Mouse (Mus musculus): ENCODE results near the gene Nxpe3. TPM values are rescaled to one million over a fixed set of nuclear protein-coding genes. Genes with fewer than 3 reads are reported as not detected.

Gene Nxpe3
- polyA plus RNA-seq, 1 experiment from 2014 or later = 1.3 TPM

- no peak overlapping the region for H3K9ac ChIP-seq (replicated peaks; ENCODE audit: low read depth, low read length)
- peak overlapping the region; percentile 17 for H3K4me2 ChIP-seq (ENCODE audit: low read depth, low read length)
- no peaks in the 10 kb centered on the region for H3K27me3 ChIP-seq (ENCODE audit: control insufficient read depth, insufficient read depth, low read length)
- H3K27ac ChIP-seq (ENCODE audit: low read depth, low read length) = no peak overlapping the region
- H3K36me3 ChIP-seq (ENCODE audit: control insufficient read depth, insufficient read depth, low read length) = peaks cover 12% of the 10 kb centered on the region; the same call in 1 of the 2 replicates
- H3K4me1 ChIP-seq (ENCODE audit: control insufficient read depth, insufficient read depth, low read length) = peaks cover 9% of the 10 kb centered on the region
- no peak for ATAC-seq (ENCODE audit: low read depth)
- 47% methylated on average over 15 of the region's 15 CpGs for WGBS
- peak overlapping the region; percentile 6; the same call in 1 of the 2 replicates for H3K4me3 ChIP-seq (ENCODE audit: low read depth, low read length)
- H3K9me3 ChIP-seq (ENCODE audit: control insufficient read depth, low read length) = no peaks in the 10 kb centered on the region
These were observed 75.8 kb downstream of the Nxpe3 start for GRCm38 (mm10) chr16:55819186-55819861.

GRCm38 (mm10) chr16:55817717-55818515, 77.2 kb downstream of the Nxpe3 start:
- H3K27ac ChIP-seq (ENCODE audit: low read depth, low read length) = no peak overlapping the region
- no peaks in the 10 kb centered on the region for H3K9me3 ChIP-seq (ENCODE audit: control insufficient read depth, low read length)
- H3K9ac ChIP-seq (replicated peaks; ENCODE audit: low read depth, low read length) = no peak overlapping the region
- no peak overlapping the region for H3K4me2 ChIP-seq (ENCODE audit: low read depth, low read length)
- ATAC-seq (ENCODE audit: low read depth) = no peak
- no peak overlapping the region for H3K4me3 ChIP-seq (ENCODE audit: low read depth, low read length)
- no peaks in the 10 kb centered on the region for H3K27me3 ChIP-seq (ENCODE audit: control insufficient read depth, insufficient read depth, low read length)
- WGBS = 96% methylated on average over 28 of the region's 28 CpGs
- peaks cover 9% of the 10 kb centered on the region for H3K4me1 ChIP-seq (ENCODE audit: control insufficient read depth, insufficient read depth, low read length)
- peaks cover 21% of the 10 kb centered on the region for H3K36me3 ChIP-seq (ENCODE audit: control insufficient read depth, insufficient read depth, low read length)

- Histone ChIP-seq H3K9ac (replicated peaks; ENCODE audit: low read depth, low read length) (no peak overlapping the region), H3K4me1 (ENCODE audit: control insufficient read depth, insufficient read depth, low read length) (peaks cover 9% of the 10 kb centered on the region), H3K27ac (ENCODE audit: low read depth, low read length) (no peak overlapping the region), H3K9me3 (ENCODE audit: control insufficient read depth, low read length) (no peaks in the 10 kb centered on the region), H3K36me3 (ENCODE audit: control insufficient read depth, insufficient read depth, low read length) (peaks cover 23% of the 10 kb centered on the region), H3K4me3 (ENCODE audit: low read depth, low read length) (no peak overlapping the region), H3K4me2 (ENCODE audit: low read depth, low read length) (no peak overlapping the region), H3K27me3 (ENCODE audit: control insufficient read depth, insufficient read depth, low read length) (no peaks in the 10 kb centered on the region)
- no peak for ATAC-seq (ENCODE audit: low read depth)
- 96% methylated on average over 13 of the region's 13 CpGs for WGBS
These were observed 78.7 kb downstream of the Nxpe3 start for GRCm38 (mm10) chr16:55816202-55816941.

GRCm38 (mm10) chr16:55815466-55815865, 79.6 kb downstream of the Nxpe3 start:
- Histone ChIP-seq H3K9me3 (ENCODE audit: control insufficient read depth, low read length) (no peaks in the 10 kb centered on the region), H3K36me3 (ENCODE audit: control insufficient read depth, insufficient read depth, low read length) (peaks cover 23% of the 10 kb centered on the region), H3K27ac (ENCODE audit: low read depth, low read length) (no peak overlapping the region), H3K4me2 (ENCODE audit: low read depth, low read length) (no peak overlapping the region), H3K4me1 (ENCODE audit: control insufficient read depth, insufficient read depth, low read length) (peaks cover 4% of the 10 kb centered on the region), H3K4me3 (ENCODE audit: low read depth, low read length) (no peak overlapping the region), H3K9ac (replicated peaks; ENCODE audit: low read depth, low read length) (no peak overlapping the region), H3K27me3 (ENCODE audit: control insufficient read depth, insufficient read depth, low read length) (no peaks in the 10 kb centered on the region)
- WGBS = 89% methylated on average over 14 of the region's 14 CpGs
- no peak for ATAC-seq (ENCODE audit: low read depth)

- peaks cover 23% of the 10 kb centered on the region for H3K36me3 ChIP-seq (ENCODE audit: control insufficient read depth, insufficient read depth, low read length)
- no peak overlapping the region for H3K9ac ChIP-seq (replicated peaks; ENCODE audit: low read depth, low read length)
- peaks cover 4% of the 10 kb centered on the region for H3K4me1 ChIP-seq (ENCODE audit: control insufficient read depth, insufficient read depth, low read length)
- no peak overlapping the region for H3K27ac ChIP-seq (ENCODE audit: low read depth, low read length)
- H3K4me3 ChIP-seq (ENCODE audit: low read depth, low read length) = no peak overlapping the region
- no peak overlapping the region for H3K4me2 ChIP-seq (ENCODE audit: low read depth, low read length)
- H3K27me3 ChIP-seq (ENCODE audit: control insufficient read depth, insufficient read depth, low read length) = no peaks in the 10 kb centered on the region
- 96% methylated on average over 6 of the region's 6 CpGs for WGBS
- no peaks in the 10 kb centered on the region for H3K9me3 ChIP-seq (ENCODE audit: control insufficient read depth, low read length)
- no peak for ATAC-seq (ENCODE audit: low read depth)
These were observed 80.4 kb downstream of the Nxpe3 start for GRCm38 (mm10) chr16:55814686-55815085.

GRCm38 (mm10) chr16:55813916-55814315, 81.2 kb downstream of the Nxpe3 start:
- H3K4me2 ChIP-seq (ENCODE audit: low read depth, low read length) = no peak overlapping the region
- WGBS = 82% methylated on average over 15 of the region's 15 CpGs
- no peak for ATAC-seq (ENCODE audit: low read depth)

GRCm38 (mm10) chr16:55811792-55812191, 83.3 kb downstream of the Nxpe3 start:
- H3K27me3 ChIP-seq (ENCODE audit: control insufficient read depth, insufficient read depth, low read length) = no peaks in the 10 kb centered on the region
- no peak overlapping the region for H3K4me2 ChIP-seq (ENCODE audit: low read depth, low read length)
- no peak overlapping the region for H3K9ac ChIP-seq (replicated peaks; ENCODE audit: low read depth, low read length)
- no peaks in the 10 kb centered on the region for H3K4me1 ChIP-seq (ENCODE audit: control insufficient read depth, insufficient read depth, low read length)
- ATAC-seq (ENCODE audit: low read depth) = no peak
- no peak overlapping the region for H3K27ac ChIP-seq (ENCODE audit: low read depth, low read length)
- H3K4me3 ChIP-seq (ENCODE audit: low read depth, low read length) = no peak overlapping the region
- no peaks in the 10 kb centered on the region for H3K9me3 ChIP-seq (ENCODE audit: control insufficient read depth, low read length)
- H3K36me3 ChIP-seq (ENCODE audit: control insufficient read depth, insufficient read depth, low read length) = peaks cover 23% of the 10 kb centered on the region
- WGBS = 93% methylated on average over 6 of the region's 6 CpGs

More at GRCm38 (mm10) chr16:55813916-55814315, 81.2 kb downstream of the Nxpe3 start:
- no peak overlapping the region for H3K4me3 ChIP-seq (ENCODE audit: low read depth, low read length)
- H3K27ac ChIP-seq (ENCODE audit: low read depth, low read length) = no peak overlapping the region
- H3K27me3 ChIP-seq (ENCODE audit: control insufficient read depth, insufficient read depth, low read length) = no peaks in the 10 kb centered on the region
- H3K9me3 ChIP-seq (ENCODE audit: control insufficient read depth, low read length) = no peaks in the 10 kb centered on the region
- H3K4me1 ChIP-seq (ENCODE audit: control insufficient read depth, insufficient read depth, low read length) = peaks cover 2% of the 10 kb centered on the region
- H3K9ac ChIP-seq (replicated peaks; ENCODE audit: low read depth, low read length) = no peak overlapping the region
- peaks cover 23% of the 10 kb centered on the region for H3K36me3 ChIP-seq (ENCODE audit: control insufficient read depth, insufficient read depth, low read length)

GRCm38 (mm10) chr16:55809779-55810514, 85.1 kb downstream of the Nxpe3 start:
- Histone ChIP-seq H3K4me1 (ENCODE audit: control insufficient read depth, insufficient read depth, low read length) (no peaks in the 10 kb centered on the region), H3K9me3 (ENCODE audit: control insufficient read depth, low read length) (no peaks in the 10 kb centered on the region), H3K9ac (replicated peaks; ENCODE audit: low read depth, low read length) (no peak overlapping the region), H3K4me3 (ENCODE audit: low read depth, low read length) (no peak overlapping the region), H3K4me2 (ENCODE audit: low read depth, low read length) (no peak overlapping the region), H3K27me3 (ENCODE audit: control insufficient read depth, insufficient read depth, low read length) (no peaks in the 10 kb centered on the region), H3K27ac (ENCODE audit: low read depth, low read length) (no peak overlapping the region), H3K36me3 (ENCODE audit: control insufficient read depth, insufficient read depth, low read length) (peaks cover 12% of the 10 kb centered on the region; the same call in 1 of the 2 replicates)
- 94% methylated on average over 9 of the region's 9 CpGs for WGBS
- no peak for ATAC-seq (ENCODE audit: low read depth)
